Mouse (Mus musculus) ES-Bruce4 (cell line): ENCODE results near the gene Dnm1. TPM values are rescaled to one million over a fixed set of nuclear protein-coding genes. Genes with fewer than 3 reads are reported as not detected.

Experiments
- H3K27ac ChIP-seq: 2 replicates; pipeline ENCODE4 v1.5.1; 2012; ENCODE audit warnings: low read length, inconsistent platforms; ENCODE audit not compliant: insufficient read depth
- H3K27me3 ChIP-seq: 2 replicates; pipeline ENCODE4 v1.6.1; 2012; ENCODE audit warnings: mild to moderate bottlenecking, low read length, inconsistent platforms; ENCODE audit not compliant: control insufficient read depth, poor library complexity, insufficient read depth, severe bottlenecking
- H3K36me3 ChIP-seq: 2 replicates; pipeline ENCODE4 v1.6.1; 2012; ENCODE audit warnings: inconsistent platforms, mild to moderate bottlenecking, low read length, moderate library complexity; ENCODE audit not compliant: control insufficient read depth, poor library complexity, insufficient read depth, severe bottlenecking
- H3K4me1 ChIP-seq: one replicate; pipeline ENCODE4 v1.8.1; 2011; ENCODE audit warnings: low read length; ENCODE audit not compliant: control insufficient read depth, insufficient read depth
- H3K4me3 ChIP-seq: 2 replicates; pipeline ENCODE4 v1.5.1; 2011; ENCODE audit warnings: low read depth, mild to moderate bottlenecking, low read length
- H3K9ac ChIP-seq: 2 replicates; pipeline ENCODE4 v1.6.1; 2012; ENCODE audit warnings: low read depth, mild to moderate bottlenecking, inconsistent platforms; ENCODE audit not compliant: poor library complexity, severe bottlenecking
- H3K9me3 ChIP-seq: replicated peaks from 2 replicates; pipeline ENCODE4 v1.6.1; 2012; ENCODE audit warnings: mild to moderate bottlenecking, low read length, inconsistent platforms; ENCODE audit not compliant: control insufficient read depth, poor library complexity, insufficient read depth, severe bottlenecking
- CTCF ChIP-seq: IDR thresholded peaks from one replicate; pipeline ENCODE4 v1.8.1; 2011; ENCODE audit warnings: low read depth, low read length
- EP300 ChIP-seq: IDR thresholded peaks from 2 replicates; pipeline ENCODE4 v1.6.1; 2011; ENCODE audit warnings: low read depth, low read length; ENCODE audit not compliant: insufficient read depth
- POLR2A ChIP-seq: IDR thresholded peaks from one replicate; pipeline ENCODE4 v1.8.1; 2011; ENCODE audit warnings: low read length; ENCODE audit not compliant: insufficient read depth
- polyA plus RNA-seq: library from polyadenylated mRNA; stranded (reverse); fragments of >200 nt; gene quantifications from 2 replicates; pipeline ENCODE4 v1.2.4, GENCODE M21; 2011; ENCODE audit warnings: low read depth; ENCODE audit not compliant: missing spikeins, insufficient read depth, insufficient read length

Dnm1 gene
- polyA plus RNA-seq, 1 experiment: 11.6 TPM

GRCm38 (mm10) chr2:32287923-32288367 lies 65.2 kb downstream of the Dnm1 start, which contains the start of gene Swi5:
Gene Swi5 (minus strand): TSS chr2:32288075.
- H3K36me3 ChIP-seq: peaks cover 18% of the 10 kb centered on the region
- H3K9me3 ChIP-seq: no peaks in the 10 kb centered on the region
- H3K4me3 ChIP-seq: peak within 1 kb of the TSS; percentile 100
- H3K27ac ChIP-seq: no peak within 1 kb of the TSS
- peak within 1 kb of the TSS; percentile 93 for H3K9ac ChIP-seq
- H3K27me3 ChIP-seq: no peaks in the 10 kb centered on the region
- H3K4me1 ChIP-seq: no peaks in the 10 kb centered on the region
- TF ChIP-seq EP300 (no peak), CTCF (no peak), POLR2A (no peak)

GRCm38 (mm10) chr2:32287334-32287840 lies 65.8 kb downstream of the Dnm1 start, which contains the start of gene Golga2:
Gene Golga2 (plus strand): TSS chr2:32287384.
- Histone ChIP-seq H3K4me1 (no peaks in the 10 kb centered on the region), H3K36me3 (peaks cover 19% of the 10 kb centered on the region)

GRCm38 (mm10) chr2:32283986-32284385 lies 69.2 kb downstream of the Dnm1 start:
- peaks cover 51% of the 10 kb centered on the region for H3K36me3 ChIP-seq
- no peak overlapping the region for H3K9ac ChIP-seq

More at GRCm38 (mm10) chr2:32287334-32287840, 65.8 kb downstream of the Dnm1 start, which contains the start of gene Golga2:
- peak within 1 kb of the TSS; percentile 100 for H3K4me3 ChIP-seq
- TF ChIP-seq POLR2A: no peak
- no peak for TF ChIP-seq EP300
- TF ChIP-seq CTCF: no peak
- H3K9me3 ChIP-seq: no peaks in the 10 kb centered on the region
- no peak within 1 kb of the TSS for H3K27ac ChIP-seq
- H3K27me3 ChIP-seq: no peaks in the 10 kb centered on the region
- H3K9ac ChIP-seq: peak within 1 kb of the TSS; percentile 93

GRCm38 (mm10) chr2:32282727-32283126 lies 70.4 kb downstream of the Dnm1 start:
- Histone ChIP-seq H3K4me3 (no peak overlapping the region), H3K9ac (no peak overlapping the region), H3K27ac (no peak overlapping the region), H3K27me3 (no peaks in the 10 kb centered on the region), H3K36me3 (peaks cover 62% of the 10 kb centered on the region), H3K9me3 (no peaks in the 10 kb centered on the region), H3K4me1 (no peaks in the 10 kb centered on the region)
- TF ChIP-seq POLR2A (no peak), CTCF (peak; percentile 82)

More at GRCm38 (mm10) chr2:32283986-32284385, 69.2 kb downstream of the Dnm1 start:
- Histone ChIP-seq H3K27ac (no peak overlapping the region), H3K4me3 (no peak overlapping the region), H3K9me3 (no peaks in the 10 kb centered on the region), H3K27me3 (no peaks in the 10 kb centered on the region), H3K4me1 (no peaks in the 10 kb centered on the region)
- TF ChIP-seq EP300 (no peak), POLR2A (no peak), CTCF (no peak)

- Histone ChIP-seq H3K27me3 (no peaks in the 10 kb centered on the region), H3K4me1 (no peaks in the 10 kb centered on the region), H3K36me3 (peaks cover 65% of the 10 kb centered on the region), H3K4me3 (no peak overlapping the region), H3K9ac (no peak overlapping the region), H3K9me3 (no peaks in the 10 kb centered on the region), H3K27ac (no peak overlapping the region)
- TF ChIP-seq POLR2A (no peak), EP300 (no peak), CTCF (no peak)
Observed at GRCm38 (mm10) chr2:32282289-32282688, 70.8 kb downstream of the Dnm1 start.

- TF ChIP-seq EP300 (no peak), POLR2A (no peak), CTCF (no peak)
- Histone ChIP-seq H3K27ac (no peak overlapping the region), H3K9ac (no peak overlapping the region), H3K27me3 (no peaks in the 10 kb centered on the region), H3K36me3 (peaks cover 31% of the 10 kb centered on the region), H3K9me3 (peaks cover 4% of the 10 kb centered on the region), H3K4me1 (no peaks in the 10 kb centered on the region), H3K4me3 (no peak overlapping the region)
Observed at GRCm38 (mm10) chr2:32275823-32276222, 77.3 kb downstream of the Dnm1 start.
